Mouse (Mus musculus) 3T3-L1 (cell line): ENCODE data around the gene Pheta2.
A peak's percentile ranks its signal among the peaks of the same experiment; 100 is the strongest.
"Not testable (repeated sequence)": the region's sequence is repeated elsewhere in the genome, so short reads cannot be mapped to it uniquely, and the experiment has no call there.

ENCODE experiments used
- DNase-seq: peaks from one replicate; pipeline ENCODE4 v3.0.0-alpha.2; 2015; ENCODE audit warnings: low read depth, low spot score

The Pheta2 gene

DNA sequence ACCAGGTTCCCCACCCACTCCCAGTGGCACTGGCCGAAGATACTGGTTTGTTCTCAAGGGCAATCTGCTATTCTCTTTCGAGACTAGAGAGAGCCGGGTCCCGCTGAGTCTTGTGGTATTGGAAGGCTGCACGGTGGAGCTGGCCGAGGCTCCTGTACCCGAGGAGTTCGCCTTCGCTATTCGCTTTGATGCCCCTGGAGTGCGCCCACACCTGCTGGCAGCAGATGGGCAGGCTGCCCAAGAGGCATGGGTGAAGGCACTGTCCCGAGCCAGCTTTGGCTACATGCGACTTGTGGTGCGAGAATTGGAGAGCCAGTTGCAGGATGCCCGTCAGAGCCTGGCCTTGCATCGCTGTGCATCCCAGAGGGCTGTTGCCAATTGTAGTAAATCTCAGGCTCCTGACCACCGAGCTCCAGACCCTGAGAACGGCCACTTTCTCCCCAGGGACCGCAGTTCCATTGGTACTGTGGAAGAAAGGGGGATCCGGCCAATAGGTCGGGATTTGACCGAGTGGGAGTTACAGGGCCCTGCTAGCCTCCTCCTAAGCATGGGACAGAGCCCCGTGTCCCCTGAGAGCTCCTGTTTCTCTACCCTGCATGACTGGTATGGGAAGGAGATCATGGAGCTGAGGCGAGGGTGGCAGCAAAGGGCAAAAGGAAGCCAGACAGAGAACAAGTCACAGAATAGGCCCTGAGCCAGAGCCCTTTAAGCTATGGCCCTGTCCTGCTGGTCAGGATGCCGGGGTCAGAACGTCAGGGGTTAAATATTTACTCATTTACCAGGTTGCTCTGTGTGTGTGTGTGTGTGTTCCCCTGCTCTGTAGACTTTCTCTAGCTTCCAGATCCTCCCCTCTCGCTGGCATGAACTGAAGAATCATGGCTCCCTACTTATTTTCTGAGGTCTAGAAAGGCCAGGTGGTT, 4.9 kb downstream of the Pheta2 start:
- DNase-seq, result no peak

DNA sequence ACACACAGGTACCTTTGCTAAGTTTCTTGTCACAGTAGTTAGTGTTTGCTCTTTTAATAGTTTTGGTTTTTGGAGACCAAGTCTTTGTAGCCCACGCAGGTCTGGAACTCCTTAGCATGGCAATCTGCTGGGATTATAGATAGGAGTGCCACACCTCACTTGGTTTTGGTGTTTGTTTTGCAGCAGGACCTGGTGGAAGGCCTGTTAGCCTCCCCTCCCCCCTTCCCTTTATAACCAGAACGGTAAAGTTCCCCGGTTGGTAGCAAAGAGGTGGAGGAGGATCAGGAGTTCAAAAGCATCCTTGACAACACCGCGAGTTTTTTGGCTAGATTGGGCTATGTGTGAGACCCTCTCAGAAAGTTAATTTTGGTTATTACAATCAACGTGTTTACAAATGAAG, 6.2 kb downstream of the Pheta2 start:
- no peak for DNase-seq

DNA sequence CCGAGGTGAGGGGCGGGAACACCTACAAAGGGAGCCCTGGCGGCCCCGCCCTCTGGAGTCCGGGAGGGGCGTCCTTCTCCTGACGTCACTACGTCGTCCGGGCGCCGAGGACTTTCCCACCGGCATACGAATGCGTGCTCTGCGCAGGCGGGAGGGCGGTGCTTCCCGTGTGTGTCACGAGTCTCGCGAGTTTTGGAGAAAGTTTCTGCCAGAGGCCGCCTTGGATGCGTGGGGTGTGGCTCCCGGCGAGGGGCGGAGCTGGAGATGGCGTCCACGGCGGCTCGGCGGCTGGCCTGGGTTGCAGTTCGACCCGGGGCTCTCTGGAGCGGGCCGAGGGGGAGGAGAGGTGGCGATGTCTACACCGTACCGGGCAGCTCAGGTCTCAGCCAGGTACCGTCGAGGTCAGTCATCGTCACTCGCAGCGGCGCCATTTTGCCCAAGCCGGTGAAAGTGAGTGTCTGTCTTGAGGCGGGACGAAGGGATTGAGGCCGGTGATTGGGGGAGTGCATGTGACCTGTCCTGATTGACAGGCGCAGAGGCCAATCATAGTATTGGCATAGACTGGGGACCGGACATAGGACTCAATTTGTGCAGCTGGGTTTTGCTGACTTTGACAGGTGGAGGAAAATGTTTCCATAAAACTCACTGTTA, 7.2 kb downstream of the Pheta2 start:
- peak; percentile 99 for DNase-seq

DNA sequence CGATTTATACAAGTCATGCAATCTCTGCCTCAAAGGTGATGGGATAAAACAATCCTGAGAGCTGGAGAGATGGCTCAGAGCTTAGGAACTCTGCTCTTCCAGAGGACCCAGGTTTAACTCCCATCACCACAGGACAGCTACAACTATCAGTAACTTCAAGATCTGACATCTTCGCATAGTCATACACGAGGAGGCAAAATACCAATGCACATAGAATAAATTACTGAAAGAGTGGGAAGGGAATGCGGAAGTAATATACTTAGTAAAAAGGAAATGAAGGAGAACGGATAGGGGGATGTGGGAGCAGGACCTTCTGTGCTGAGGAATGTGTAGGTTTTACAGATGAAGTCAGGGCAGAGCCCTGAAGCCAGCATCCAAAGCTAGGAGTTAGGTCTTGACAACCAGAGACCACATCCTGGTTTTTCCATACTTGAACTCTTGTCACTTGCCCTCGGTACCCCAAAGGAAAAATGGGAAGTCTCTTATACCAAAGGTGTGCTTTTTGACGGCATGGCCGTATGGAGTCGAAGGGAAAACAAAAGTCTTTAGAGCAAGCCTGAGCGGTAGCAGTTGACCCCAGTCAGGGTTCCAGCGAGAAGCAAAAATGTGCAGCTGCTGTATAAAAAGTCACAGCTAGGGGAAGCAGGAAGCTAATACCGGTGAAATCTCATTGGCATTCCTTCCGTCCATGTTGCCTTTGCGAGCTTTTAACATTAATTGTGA, 8.0 kb downstream of the Pheta2 start:
- DNase-seq, result peak; percentile 50

DNA sequence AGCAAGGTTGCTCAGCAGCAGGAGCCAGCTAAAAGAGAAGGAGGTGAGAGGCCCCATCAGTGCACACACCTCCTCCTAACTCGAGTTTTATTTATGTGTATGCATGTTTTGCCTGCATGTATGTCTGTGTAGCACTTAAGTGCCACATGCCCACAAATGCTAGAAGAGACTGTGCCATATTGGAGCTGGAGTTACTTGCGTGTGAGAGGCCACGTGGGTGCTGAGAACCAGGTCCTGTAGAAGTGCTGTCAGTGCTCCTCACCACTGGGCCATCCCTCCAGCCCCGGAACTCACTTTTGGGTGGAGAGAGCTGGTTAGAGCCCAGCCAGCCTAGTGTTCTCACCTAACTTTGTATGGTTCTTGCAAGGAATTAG, 8.5 kb downstream of the Pheta2 start:
- DNase-seq, result no peak

DNA sequence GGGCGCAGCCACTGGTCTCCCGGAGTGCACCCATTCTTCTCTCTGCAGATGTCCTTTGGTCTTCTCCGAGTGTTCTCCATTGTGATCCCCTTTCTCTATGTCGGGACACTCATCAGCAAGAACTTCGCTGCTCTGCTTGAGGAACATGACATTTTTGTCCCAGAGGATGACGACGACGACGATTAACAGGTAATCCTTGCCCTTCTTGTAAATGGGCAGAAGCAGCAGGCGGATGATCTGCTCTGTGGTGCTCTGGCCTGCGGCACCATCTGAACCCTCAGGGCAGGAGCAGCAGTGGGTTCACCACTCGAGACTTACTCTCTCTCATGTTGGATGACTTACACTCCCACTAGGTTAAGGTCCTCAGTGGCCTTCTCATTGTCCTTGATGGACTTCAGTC, 9.1 kb downstream of the Pheta2 start:
- no peak for DNase-seq

DNA sequence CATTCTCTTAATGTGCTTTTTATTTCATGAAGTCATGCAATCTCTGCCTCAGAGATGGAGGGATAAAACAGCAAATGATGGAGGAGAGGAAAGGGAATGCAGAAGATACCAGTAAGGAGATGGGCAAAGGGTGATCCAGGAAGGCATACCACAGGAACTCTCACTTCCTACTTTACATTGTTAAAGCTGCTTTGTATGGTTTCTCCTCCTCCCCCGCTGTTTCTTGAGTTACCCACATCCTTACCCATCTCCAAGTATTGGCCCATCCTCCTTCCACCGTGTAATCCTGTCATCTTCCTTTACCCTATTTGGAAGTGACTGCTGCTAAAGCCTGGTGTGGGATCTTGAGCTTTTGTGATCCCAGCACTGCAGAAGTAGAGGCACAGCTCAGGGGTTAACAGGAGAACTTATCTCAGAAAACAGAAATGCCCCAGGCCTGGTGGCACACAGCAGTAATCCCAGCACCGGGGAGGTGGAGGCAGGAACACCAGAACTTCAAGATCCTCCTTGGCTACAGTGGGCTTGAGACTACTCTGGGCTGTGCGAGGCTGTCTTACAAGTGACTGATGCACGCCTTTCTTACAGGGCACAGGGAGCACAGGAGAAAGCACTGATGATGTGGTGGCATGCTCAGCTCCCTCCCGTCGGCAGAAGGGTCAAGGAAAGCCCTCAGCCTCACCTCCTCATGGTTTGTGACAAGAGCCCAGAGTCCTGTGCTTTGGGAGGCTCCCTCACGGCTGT, 9.7 kb downstream of the Pheta2 start:
- no peak for DNase-seq

DNA sequence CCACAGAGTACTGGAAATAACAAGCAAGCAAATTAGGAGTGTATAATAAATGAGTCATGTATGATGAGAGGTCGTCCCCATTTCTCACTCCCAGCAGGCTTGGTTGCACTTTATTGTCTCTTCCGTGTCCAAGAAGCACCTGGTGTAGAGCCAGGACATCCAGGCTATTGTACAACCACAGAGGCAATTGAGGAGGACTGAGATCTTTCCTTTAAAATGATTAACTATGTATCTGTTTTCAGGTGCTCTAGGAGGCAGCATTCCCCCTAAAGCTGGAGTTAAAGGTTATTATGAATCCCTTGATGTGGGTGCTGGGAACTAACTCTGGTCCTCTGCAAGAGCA, 10.2 kb downstream of the Pheta2 start:
- no peak for DNase-seq

DNA sequence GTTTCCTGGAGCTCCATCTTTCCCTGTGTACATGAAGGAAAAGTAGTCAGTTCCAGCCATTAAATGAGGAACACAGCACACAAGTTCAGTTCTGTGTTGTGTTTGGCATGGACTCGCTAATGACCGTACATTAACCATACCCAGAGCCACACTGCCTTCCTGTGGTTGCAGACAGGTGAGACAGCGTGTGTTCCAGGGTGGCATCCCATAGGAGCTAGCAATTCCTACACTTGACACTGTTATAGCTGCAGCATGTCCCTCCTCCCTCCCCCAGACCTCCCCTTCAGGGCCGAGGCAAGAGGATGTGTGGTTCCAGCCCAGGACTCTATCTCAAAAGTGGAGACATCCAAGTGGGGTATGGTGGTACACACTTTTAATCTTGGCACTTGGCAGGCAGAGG, 11.6 kb downstream of the Pheta2 start:
- DNase-seq, result no peak

DNA sequence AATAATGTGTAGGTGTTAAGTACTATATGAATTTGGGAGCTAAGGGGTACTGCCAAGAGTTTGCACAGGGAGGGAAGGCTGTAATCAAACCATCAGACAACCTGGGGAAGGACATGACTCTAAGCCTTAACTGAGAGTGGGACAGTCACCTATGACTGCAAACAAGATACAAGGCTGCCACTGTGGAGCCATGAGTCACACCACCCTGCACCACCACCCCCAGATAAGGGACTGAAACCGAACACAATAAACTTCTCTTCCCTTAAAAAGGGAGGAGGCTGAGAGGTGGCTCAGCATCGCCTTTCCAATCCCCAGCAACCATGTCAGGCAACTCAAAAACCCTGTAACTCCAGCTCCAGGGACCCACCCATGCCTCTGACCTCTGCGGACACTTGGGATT, 12.7 kb downstream of the Pheta2 start:
- no peak for DNase-seq

DNA sequence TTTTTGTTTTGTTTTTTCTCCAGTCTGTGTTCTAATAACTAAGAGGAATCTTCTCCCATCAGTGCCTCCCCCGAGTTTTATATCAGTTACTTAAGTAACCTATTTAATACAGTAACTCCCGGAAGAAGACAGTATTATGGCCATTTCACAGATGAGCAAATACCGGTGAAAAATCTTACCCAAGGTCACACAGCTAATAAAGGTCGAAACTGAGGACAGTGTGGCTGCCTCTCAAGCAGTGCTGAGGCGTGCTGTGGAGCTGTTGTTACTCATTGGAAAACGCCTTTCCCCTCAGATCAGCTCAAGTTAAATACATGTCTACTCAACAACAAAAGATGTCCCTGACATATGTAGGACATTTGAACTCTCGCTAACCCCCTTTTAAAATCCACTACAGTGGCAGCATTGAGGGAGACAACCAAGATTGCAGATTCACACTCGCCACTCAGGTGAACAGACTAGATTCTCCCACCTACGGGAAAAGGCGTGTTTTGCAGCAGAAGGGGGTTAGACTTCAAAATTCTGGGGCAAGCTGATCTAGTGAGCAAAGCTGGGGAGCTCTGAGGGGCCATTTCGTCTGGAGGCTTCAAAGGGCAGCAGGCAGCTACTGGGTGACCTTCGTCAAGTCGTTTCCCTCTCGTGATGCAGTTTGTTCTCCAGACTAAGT, 14.5 kb downstream of the Pheta2 start:
- DNase-seq, result peak; percentile 16

DNA sequence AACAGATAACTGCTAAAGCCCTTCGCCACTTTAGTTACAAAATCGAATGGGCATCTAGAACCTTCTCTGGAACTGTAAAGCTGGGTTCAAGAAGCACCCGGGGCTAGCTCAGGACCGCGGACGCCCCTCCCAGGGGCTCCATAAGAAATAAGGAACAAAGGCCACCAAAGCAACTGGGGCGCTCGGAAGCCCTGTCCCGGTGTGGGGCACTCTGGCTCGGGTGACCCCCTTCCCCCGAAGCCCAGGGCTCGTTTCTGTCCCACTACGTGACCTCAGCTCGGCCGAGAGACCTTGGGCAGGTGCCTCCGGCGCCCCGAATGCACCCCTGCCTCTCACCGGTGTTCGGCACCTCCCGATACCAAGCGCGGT, 15.0 kb downstream of the Pheta2 start:
- no peak for DNase-seq

DNA sequence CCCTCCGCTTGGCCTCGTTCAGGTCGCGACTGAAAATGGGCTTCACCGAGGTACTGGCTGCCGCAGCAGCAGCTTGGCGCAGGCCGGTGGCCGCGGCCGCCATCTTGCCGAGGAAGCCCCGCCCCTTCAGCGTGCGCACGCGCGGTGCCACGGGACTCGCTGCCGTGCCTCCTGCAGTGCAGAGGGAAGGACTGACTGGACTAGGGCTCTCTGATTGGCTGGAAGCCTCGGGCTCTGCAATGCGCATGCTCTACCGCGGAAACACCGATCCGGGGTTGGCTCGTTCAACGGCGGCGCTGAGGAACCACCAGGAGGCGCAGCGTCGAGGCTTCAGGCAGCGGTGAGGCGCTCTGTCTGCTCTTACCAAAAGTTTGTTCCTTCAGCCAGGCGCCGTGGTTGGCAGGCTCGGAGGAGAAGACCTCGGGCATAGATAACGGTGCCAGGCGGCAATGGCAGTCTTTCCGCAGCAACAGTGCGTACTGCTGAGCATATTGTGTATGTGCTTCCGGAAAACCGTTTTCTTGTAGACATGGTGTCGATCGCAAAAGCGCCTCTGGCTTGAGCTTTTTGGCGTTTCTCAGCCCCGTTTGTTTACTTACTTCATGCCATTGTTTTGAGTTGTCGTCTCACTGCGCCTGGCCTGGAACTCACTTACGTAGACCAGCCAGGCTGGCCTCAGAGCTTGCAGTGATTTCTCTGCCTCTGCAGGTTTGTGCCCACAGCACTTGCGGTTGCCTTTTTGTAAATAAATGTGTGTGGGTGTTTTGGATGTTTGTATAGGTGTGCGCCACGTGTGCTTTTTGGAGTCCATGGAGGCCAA, 15.6 kb downstream of the Pheta2 start, which contains the start of gene Ndufa6:
Ndufa6 (minus strand) TSS at position 197 of the 820 bp plus-strand sequence.
- peak; percentile 97 for DNase-seq

DNA sequence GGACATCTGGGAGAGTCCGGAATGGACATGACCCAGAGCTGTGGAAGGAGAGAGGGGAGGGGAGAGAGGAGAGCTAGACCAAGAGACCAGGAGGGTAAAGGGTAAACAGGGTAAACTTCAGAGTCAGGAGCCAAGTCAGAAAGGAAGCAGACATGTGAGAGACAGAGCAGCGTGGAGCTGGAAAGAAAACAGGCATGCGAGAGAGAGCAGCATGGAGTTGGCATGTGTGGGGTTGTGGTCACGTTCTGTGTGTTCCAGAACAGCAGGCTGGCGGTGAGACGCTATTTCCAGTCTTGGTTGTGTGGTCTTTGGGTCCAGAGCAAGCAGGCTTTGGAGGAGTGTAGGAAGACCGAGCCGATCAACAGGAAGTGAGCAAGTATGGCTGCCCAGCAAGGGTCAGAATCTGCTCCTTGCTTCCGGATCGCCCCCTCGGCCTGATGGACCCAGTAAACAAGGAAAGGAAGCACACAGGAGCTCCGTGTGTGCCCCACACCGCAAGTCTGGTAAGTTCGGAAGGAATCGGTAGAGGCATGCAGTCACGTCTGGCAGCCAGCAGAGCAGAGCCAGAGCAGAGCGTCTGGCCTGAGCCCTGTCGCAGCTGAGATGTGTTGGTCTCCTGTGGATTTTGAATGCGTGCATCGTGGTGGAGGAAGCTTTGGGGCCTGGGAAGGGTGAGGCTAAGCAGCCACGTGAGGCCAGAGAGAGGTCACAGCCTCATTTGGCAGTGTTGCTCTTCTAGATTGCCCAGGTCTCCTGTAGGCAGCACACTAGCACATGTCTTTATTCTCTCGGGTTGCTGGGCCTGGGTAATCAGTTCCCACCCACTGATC, 19.9 kb downstream of the Pheta2 start:
- no peak for DNase-seq

DNA sequence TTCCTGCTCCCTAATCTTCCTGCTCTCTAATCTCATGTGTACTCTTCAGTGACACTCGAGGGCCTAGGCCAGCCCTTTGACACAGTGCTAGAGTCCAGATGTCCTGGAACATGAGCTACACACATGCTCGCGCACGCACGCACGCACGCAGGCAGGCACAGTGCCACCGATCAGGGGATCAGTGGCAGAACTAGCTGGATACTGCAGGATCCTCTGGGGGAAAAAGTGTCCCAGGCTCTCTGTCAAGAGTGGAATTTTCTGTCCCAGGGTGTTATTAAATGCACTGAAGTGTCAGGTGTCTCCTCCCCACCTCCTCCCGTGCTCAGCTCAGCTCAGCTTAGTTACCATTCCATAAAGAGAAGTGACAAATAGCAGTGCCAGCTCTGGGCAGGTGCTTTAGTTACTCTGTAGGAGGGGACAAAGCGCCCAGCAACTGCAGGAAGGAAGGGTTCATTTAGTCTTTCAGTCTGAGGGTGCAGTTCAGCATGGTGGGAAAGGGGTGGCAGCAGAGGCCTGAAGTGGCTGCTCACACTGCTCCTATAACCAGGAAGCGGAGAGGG, 22.8 kb downstream of the Pheta2 start:
- DNase-seq, result peak; percentile 16

DNA sequence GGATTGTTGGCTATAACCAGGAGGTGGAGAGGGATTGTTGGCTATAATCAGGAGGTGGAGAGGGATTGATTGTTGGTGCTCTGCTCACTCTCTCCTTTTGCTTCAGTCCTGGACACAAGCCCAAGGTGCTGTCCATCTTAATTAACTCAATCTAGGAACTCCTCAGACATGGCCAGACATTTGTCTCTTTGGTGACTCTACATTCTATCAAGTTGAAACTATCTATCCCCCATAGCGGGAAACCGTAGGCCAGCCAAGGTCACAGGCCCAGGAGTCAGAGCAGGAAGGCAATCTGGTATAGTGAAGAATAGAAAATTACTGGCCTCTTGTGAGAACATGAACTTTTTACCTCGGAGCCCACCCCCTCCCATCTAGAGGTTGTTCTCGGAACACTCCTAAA, 23.5 kb downstream of the Pheta2 start:
- no peak for DNase-seq

DNA sequence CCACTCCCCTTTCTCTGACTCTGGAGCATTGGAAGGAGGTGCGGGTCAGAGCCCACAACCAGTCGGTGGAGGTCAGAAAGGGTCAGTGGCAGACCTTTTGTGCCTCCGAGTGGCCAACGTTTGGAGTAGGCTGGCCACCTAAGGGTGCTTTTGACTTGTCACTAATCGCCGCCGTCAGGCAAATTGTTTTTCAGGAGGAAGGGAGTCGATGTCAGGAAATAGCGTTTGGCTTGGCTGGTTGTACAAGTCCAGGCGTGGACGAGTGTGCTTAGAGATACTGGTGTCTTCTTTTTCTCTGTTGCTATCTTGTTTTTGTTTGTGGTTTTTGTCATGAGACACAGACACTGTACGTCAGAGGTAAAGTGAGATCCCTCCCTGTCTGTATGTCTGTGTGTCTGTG, 25.1 kb downstream of the Pheta2 start:
- DNase-seq, result not testable (repeated sequence)

DNA sequence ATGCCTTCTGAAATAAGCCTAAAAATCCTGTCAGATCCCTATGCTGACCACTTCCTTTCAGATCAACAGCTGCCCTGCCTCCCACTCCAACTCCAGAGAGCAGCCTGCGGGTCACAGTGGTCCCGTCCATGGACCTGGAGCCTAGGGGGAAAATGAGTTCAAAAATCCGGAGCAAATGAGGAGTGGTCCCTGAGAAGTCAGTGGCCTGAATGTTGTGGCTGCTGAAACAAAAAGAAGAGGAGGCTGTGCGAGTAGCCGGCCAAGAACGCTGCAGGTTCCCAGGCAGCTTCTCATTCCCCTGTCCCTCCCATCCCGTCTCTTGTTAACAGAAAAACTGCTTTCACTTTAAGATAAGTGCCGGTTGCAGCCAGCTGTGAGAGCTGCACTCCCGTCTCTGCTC, 25.8 kb downstream of the Pheta2 start:
- not testable (repeated sequence) for DNase-seq

DNA sequence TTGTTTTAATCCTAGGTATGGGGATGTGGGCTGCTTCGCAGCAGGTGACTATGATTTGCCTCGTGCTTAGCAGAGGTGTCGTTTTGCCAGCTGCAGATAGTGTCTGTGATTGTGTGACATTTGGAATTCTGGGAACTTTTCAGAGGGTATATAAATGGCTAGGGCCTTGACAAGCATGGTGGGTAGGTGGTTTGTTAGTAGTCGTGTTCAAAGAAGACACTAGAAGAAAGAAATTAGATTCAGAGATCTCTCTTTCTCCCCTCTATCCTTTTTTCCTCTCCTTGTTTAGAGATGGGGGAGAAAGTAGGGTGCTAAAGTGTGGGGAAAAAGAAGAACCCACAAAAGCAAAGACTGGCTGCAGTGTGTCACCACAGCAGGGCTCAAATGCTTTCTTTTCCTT, 29.4 kb downstream of the Pheta2 start:
- no peak for DNase-seq
